Mouse (Mus musculus) kidney, postnatal 0 days (tissue): Measurements from ENCODE around the gene Rock2. TPM values are rescaled to one million over a fixed set of nuclear protein-coding genes. Genes with fewer than 3 reads are reported as not detected.
A peak's percentile ranks its signal among the peaks of the same experiment; 100 is the strongest.

Experiments
- ATAC-seq: fragments of 200-750 bp; cut with Nextera tagmentation; replicated peaks from 2 replicates; pipeline ENCODE4 v1.8.0; 2017; ENCODE audit warnings: low read depth, moderate number of reproducible peaks, moderate TSS enrichment, moderate library complexity; ENCODE audit not compliant: low FRiP score
- DNase-seq: peaks from one replicate; pipeline ENCODE4 v3.0.0-alpha.2; 2016; ENCODE audit warnings: low spot score
- H3K27ac ChIP-seq: fragments of 300-500 bp; sonication (generic); 2 replicates; pipeline ENCODE4 v1.5.1; 2014; ENCODE audit warnings: mild to moderate bottlenecking
- H3K27me3 ChIP-seq: fragments of 300-500 bp; sonication (generic); 2 replicates; pipeline ENCODE4 v1.6.1; 2014; ENCODE audit warnings: low read length, mixed read lengths; ENCODE audit not compliant: insufficient read depth
- H3K36me3 ChIP-seq: fragments of 300-500 bp; sonication (generic); 2 replicates; pipeline ENCODE4 v1.6.1; 2014; ENCODE audit warnings: low read length, mixed read lengths; ENCODE audit not compliant: insufficient read depth
- H3K4me1 ChIP-seq: fragments of 300-500 bp; sonication (generic); replicated peaks from 2 replicates; pipeline ENCODE4 v1.6.1; 2014; ENCODE audit warnings: antibody characterized with exemption, low read length, mixed read lengths; ENCODE audit not compliant: insufficient read depth
- H3K4me2 ChIP-seq: fragments of 300-500 bp; sonication (generic); 2 replicates; pipeline ENCODE4 v1.6.1; 2014; ENCODE audit warnings: mild to moderate bottlenecking, low read length, moderate library complexity, mixed read lengths
- H3K4me3 ChIP-seq: fragments of 300-500 bp; sonication (generic); replicated peaks from 2 replicates; pipeline ENCODE4 v1.5.1; 2014; ENCODE audit warnings: low read depth, low read length
- H3K9ac ChIP-seq: fragments of 300-500 bp; sonication (generic); 2 replicates; pipeline ENCODE4 v1.6.1; 2014; ENCODE audit warnings: low read depth, low read length
- H3K9me3 ChIP-seq: fragments of 300-500 bp; sonication (generic); replicated peaks from 2 replicates; pipeline ENCODE4 v1.6.1; 2016; ENCODE audit warnings: low read length, inconsistent platforms, mixed read lengths
- CTCF ChIP-seq: IDR thresholded peaks from 2 replicates; pipeline ENCODE4 v1.5.1; 2016; ENCODE audit warnings: antibody characterized with exemption, low read depth, mild to moderate bottlenecking, moderate library complexity
- WGBS: fragments of 180-500 bp; shearing (Covaris S2); extraction: QIAGEN DNeasy Blood & Tissue Kit; methylation state at CpG from one replicate; pipeline ENCODE4 v1.1.7; 2014; 5-methylcytosine and 5-hydroxymethylcytosine counted together
- polyA plus RNA-seq: library from polyadenylated mRNA; unstranded; fragments of >200 nt; fragmentation: Nextera tagmentation; extraction: Ambion mirVana; gene quantifications from 2 replicates; pipeline ENCODE4 v1.2.1, GENCODE M21; 2015

Rock2 gene
- polyA plus RNA-seq, 1 experiment from 2014 or later = 15.9 TPM

GRCm38 (mm10) chr12:16860961-16861360 lies 33.7 kb upstream of the Rock2 start:
- peak overlapping the region; percentile 78 for H3K27ac ChIP-seq
- no peaks in the 10 kb centered on the region for H3K36me3 ChIP-seq
- no peak overlapping the region for H3K9ac ChIP-seq
- TF ChIP-seq CTCF = no peak
- no peaks in the 10 kb centered on the region for H3K27me3 ChIP-seq
- ATAC-seq (0 out of 2 replicates have a peak, but pooled peaks have one; percentile 57), DNase-seq (peak; percentile 89)
- H3K9me3 ChIP-seq = no peaks in the 10 kb centered on the region
- H3K4me1 ChIP-seq = no peaks in the 10 kb centered on the region; the same call in 1 of the 2 replicates
- no peak overlapping the region for H3K4me2 ChIP-seq
- 32% methylated on average over 3 of the region's 3 CpGs for WGBS
- no peak overlapping the region for H3K4me3 ChIP-seq

GRCm38 (mm10) chr12:16864477-16864876 lies 30.2 kb upstream of the Rock2 start:
- H3K36me3 ChIP-seq = no peaks in the 10 kb centered on the region
- no peak overlapping the region for H3K4me2 ChIP-seq
- H3K27ac ChIP-seq = no peak overlapping the region
- no peak for TF ChIP-seq CTCF
- no peaks in the 10 kb centered on the region for H3K9me3 ChIP-seq
- no peak overlapping the region for H3K9ac ChIP-seq
- no peak overlapping the region for H3K4me3 ChIP-seq
- no peak for DNase-seq
- ATAC-seq = no peak
- H3K4me1 ChIP-seq = peaks cover 10% of the 10 kb centered on the region
- H3K27me3 ChIP-seq = no peaks in the 10 kb centered on the region
- 89% methylated on average over 4 of the region's 4 CpGs for WGBS

- ATAC-seq = no peak
- Histone ChIP-seq H3K4me2 (no peak overlapping the region), H3K27me3 (no peaks in the 10 kb centered on the region), H3K9me3 (no peaks in the 10 kb centered on the region), H3K36me3 (no peaks in the 10 kb centered on the region), H3K4me3 (no peak overlapping the region), H3K27ac (peak overlapping the region; percentile 63), H3K9ac (no peak overlapping the region), H3K4me1 (peaks cover 22% of the 10 kb centered on the region)
- 0 out of 2 replicates have a peak, but pooled peaks have one; percentile 5 for TF ChIP-seq CTCF
- WGBS = 17% methylated on average over 3 of the region's 3 CpGs
- peak; percentile 75 for DNase-seq
These were observed 28.8 kb upstream of the Rock2 start for GRCm38 (mm10) chr12:16865871-16866270.

GRCm38 (mm10) chr12:16866460-16866859 lies 28.2 kb upstream of the Rock2 start:
- TF ChIP-seq CTCF = no peak
- H3K9ac ChIP-seq = no peak overlapping the region
- WGBS = 11% methylated on average over 3 of the region's 3 CpGs
- no peak overlapping the region for H3K4me2 ChIP-seq
- DNase-seq (peak; percentile 75), ATAC-seq (no peak)
- H3K27ac ChIP-seq = peak overlapping the region; percentile 63
- H3K4me1 ChIP-seq = peaks cover 22% of the 10 kb centered on the region
- no peaks in the 10 kb centered on the region for H3K27me3 ChIP-seq
- H3K4me3 ChIP-seq = no peak overlapping the region
- H3K9me3 ChIP-seq = no peaks in the 10 kb centered on the region
- no peaks in the 10 kb centered on the region for H3K36me3 ChIP-seq

- no peaks in the 10 kb centered on the region for H3K36me3 ChIP-seq
- H3K4me3 ChIP-seq = no peak overlapping the region
- no peak for TF ChIP-seq CTCF
- no peak overlapping the region for H3K4me2 ChIP-seq
- H3K4me1 ChIP-seq = peaks cover 22% of the 10 kb centered on the region
- no peak overlapping the region for H3K9ac ChIP-seq
- no peaks in the 10 kb centered on the region for H3K27me3 ChIP-seq
- H3K9me3 ChIP-seq = no peaks in the 10 kb centered on the region
- WGBS = 54% methylated on average over 7 of the region's 7 CpGs
- H3K27ac ChIP-seq = no peak overlapping the region
- ATAC-seq (no peak), DNase-seq (no peak)
These were observed 27.4 kb upstream of the Rock2 start for GRCm38 (mm10) chr12:16867306-16867705.

- Histone ChIP-seq H3K4me2 (no peak overlapping the region), H3K9ac (no peak overlapping the region), H3K36me3 (no peaks in the 10 kb centered on the region), H3K9me3 (no peaks in the 10 kb centered on the region), H3K4me1 (peaks cover 27% of the 10 kb centered on the region), H3K4me3 (no peak overlapping the region), H3K27me3 (no peaks in the 10 kb centered on the region), H3K27ac (no peak overlapping the region)
- WGBS = 81% methylated on average over 6 of the region's 6 CpGs
- no peak for TF ChIP-seq CTCF
- ATAC-seq = no peak
- DNase-seq = no peak
These were observed 26.1 kb upstream of the Rock2 start for GRCm38 (mm10) chr12:16868618-16869017.
